Mouse (Mus musculus) spleen, adult 2 months (tissue): ENCODE results near the gene Mboat2.

Experiments used
- CTCF ChIP-seq: fragments of 200-500 bp; IDR thresholded peaks from 2 replicates; pipeline ENCODE4 v1.5.1; 2011; ENCODE audit warnings: mild to moderate bottlenecking, inconsistent platforms; ENCODE audit not compliant: insufficient read depth, insufficient read length, insufficient replicate concordance; ENCODE audit errors: extremely low read depth
- POLR2A ChIP-seq: fragments of 200-500 bp; IDR thresholded peaks from 2 replicates; pipeline ENCODE4 v1.6.1; 2011; ENCODE audit warnings: low read depth, low read length, inconsistent platforms

- TF ChIP-seq CTCF (no peak), POLR2A (no peak)
These were observed 116.4 kb downstream of the Mboat2 start for GRCm38 (mm10) chr12:24947065-24947464.
